Mouse (Mus musculus): ENCODE measurements around the gene Gmppa. TPM values are rescaled to one million over a fixed set of nuclear protein-coding genes. Genes with fewer than 3 reads are reported as not detected.

Gene Gmppa
- 78.8 TPM for polyA plus RNA-seq (2012; fragmentation: generic; extraction: Trizol)
- long read RNA-seq, experiment 1, transcript Gmppa-201 (13 exons, 1,539 nt), result major isoform, 14 of 39 reads
- long read RNA-seq, experiment 1, partial matches to known transcripts, result 11 of 39 reads
- long read RNA-seq, experiment 1, other reads (novel, unspliced or antisense), result 10 of 39 reads
- long read RNA-seq, experiment 2, transcript Gmppa-202 (14 exons, 1,692 nt), result minor isoform, 10 of 65 reads
- long read RNA-seq, experiment 2, transcript Gmppa-201 (13 exons, 1,539 nt), result major isoform, 22 of 65 reads
- long read RNA-seq, experiment 2, partial matches to known transcripts, result 14 of 65 reads
- long read RNA-seq, experiment 2, other reads (novel, unspliced or antisense), result 19 of 65 reads

DNA sequence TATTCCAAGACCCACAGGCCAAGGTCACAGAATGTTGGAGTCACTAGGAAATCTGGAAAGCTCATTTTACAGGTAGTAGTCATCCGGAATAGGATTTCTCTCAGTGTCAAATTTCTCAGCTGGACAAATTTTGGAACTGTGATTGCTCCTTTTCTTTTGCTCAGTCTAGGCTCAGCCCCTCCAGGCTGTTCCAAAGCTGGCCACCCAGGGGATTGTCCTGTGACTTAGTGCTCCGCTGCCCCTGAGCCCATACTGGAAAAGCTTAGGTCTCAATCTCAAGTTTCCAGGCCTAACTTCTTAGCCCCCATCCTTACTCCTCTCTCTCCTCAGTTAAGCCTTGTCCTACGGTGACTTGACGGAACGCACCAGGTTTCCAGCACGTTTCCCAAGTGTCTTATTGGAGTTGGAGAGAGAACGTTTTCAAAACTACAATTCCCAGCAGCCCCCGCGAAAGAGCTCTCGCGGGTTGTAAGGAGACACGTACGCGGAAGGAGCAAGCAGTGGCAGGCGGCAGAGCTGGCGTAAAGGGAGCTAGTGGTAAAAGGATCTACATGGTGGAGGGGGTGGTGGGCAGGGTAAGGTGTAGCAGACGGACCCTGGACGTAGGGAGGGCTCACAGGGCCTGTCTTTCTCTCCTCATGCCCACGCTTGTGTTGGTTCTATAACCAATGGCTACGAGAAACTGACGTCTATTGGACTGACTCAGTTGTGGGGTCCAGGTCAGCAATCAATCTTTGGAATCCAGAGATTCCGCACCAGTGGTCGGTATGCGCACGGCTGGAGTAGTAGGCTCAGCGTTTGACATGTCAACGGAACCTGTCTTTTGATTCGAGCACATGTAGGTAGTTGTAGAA is at the start of gene Gmppa:
Gmppa (plus strand) TSS at position 456 of the 854 bp plus-strand sequence.
- peak within 1 kb of the TSS; percentile 72 for H3ac ChIP-seq (ENCODE audit: control insufficient read depth, insufficient read length, low read depth)
- H3K4me3 ChIP-seq (ENCODE audit: insufficient read depth, poor library complexity, severe bottlenecking), result peak within 1 kb of the TSS; percentile 61
- TF ChIP-seq MYOG (IDR thresholded peaks at IDR 0.05; ENCODE audit: control insufficient read depth, extremely low read depth, insufficient read length) (no peak), CEBPB (IDR thresholded peaks at IDR 0.05; ENCODE audit: low read depth) (no peak), USF1 (IDR thresholded peaks at IDR 0.05; ENCODE audit: low read depth) (no peak), FOSL1 (IDR thresholded peaks at IDR 0.05; ENCODE audit: insufficient read depth, low read length, poor library complexity, severe bottlenecking) (no peak), MYOD1 (IDR thresholded peaks at IDR 0.05; ENCODE audit: control insufficient read depth, insufficient read length, low read depth) (no peak), MAX (IDR thresholded peaks at IDR 0.05) (no peak), CTCF (IDR thresholded peaks at IDR 0.05; ENCODE audit: control insufficient read depth, insufficient read depth, insufficient read length) (no peak)
- no peaks in the 10 kb centered on the region for H3K79me3 ChIP-seq (ENCODE audit: low read depth)
- no peaks in the 10 kb centered on the region for H3K79me2 ChIP-seq (ENCODE audit: control insufficient read depth, insufficient read depth)
- H3K36me3 ChIP-seq (ENCODE audit: control insufficient read depth, insufficient read depth), result no peaks in the 10 kb centered on the region
- no peaks in the 10 kb centered on the region for H3K27me3 ChIP-seq (ENCODE audit: control insufficient read depth, insufficient read depth, insufficient read length)

DNA sequence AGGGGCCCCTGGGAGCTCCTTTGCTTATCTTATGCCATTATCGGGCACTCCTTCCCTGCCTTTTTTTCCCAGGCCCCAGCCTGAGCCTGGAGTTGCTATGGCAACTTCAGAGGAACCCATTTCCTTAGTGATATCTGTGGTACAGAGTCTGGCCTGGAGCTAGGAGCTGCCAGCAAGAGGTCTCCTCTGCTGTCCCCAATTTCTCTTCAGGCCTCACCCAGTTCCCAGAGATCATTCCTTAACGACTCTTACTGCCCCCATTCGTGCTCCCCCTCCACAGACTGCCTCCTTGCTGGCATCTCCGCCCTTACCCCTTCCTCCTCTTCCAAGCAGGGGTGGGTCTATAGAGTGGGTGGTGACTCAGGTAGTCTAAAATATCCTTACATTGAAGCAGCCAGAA is 49.6 kb upstream of the Gmppa start:
- Histone ChIP-seq H3K79me2 (ENCODE audit: control insufficient read depth, insufficient read depth) (peaks cover 10% of the 10 kb centered on the region), H3K27me3 (ENCODE audit: control insufficient read depth, insufficient read depth, insufficient read length) (no peaks in the 10 kb centered on the region), H3ac (ENCODE audit: control insufficient read depth, insufficient read length, low read depth) (no peak overlapping the region), H3K4me3 (ENCODE audit: insufficient read depth, poor library complexity, severe bottlenecking) (no peak overlapping the region), H3K36me3 (ENCODE audit: control insufficient read depth, insufficient read depth) (peaks cover 39% of the 10 kb centered on the region), H3K79me3 (ENCODE audit: low read depth) (peaks cover 3% of the 10 kb centered on the region)
- TF ChIP-seq MAX (IDR thresholded peaks at IDR 0.05) (no peak), FOSL1 (IDR thresholded peaks at IDR 0.05; ENCODE audit: insufficient read depth, low read length, poor library complexity, severe bottlenecking) (no peak)

DNA sequence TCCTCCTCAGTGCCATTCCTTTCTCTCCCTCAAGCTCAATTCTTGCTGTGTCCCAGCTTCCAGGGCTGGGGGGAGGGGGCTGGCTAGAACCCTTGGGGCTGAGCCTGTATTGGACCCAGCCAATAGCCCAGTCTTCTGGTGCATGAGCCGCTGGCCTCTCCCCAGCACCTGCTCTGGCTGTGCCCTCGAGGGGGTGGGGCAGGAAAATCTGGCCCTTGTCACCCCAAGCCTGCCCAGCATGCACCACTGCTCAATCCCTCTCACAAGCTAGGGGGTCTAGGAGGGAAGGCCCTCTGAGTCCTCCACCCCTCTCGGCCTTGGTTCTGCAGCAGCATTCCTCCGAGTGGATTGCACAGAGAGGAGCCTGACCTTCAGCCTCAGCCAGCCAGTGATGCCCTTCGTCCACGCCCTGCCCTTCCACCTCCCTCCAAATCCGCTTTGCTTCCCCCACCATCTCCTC is 48.2 kb upstream of the Gmppa start:
- Histone ChIP-seq H3K4me3 (ENCODE audit: insufficient read depth, poor library complexity, severe bottlenecking) (no peak overlapping the region), H3K27me3 (ENCODE audit: control insufficient read depth, insufficient read depth, insufficient read length) (no peaks in the 10 kb centered on the region), H3ac (ENCODE audit: control insufficient read depth, insufficient read length, low read depth) (no peak overlapping the region), H3K79me3 (ENCODE audit: low read depth) (peaks cover 3% of the 10 kb centered on the region), H3K79me2 (ENCODE audit: control insufficient read depth, insufficient read depth) (peaks cover 10% of the 10 kb centered on the region), H3K36me3 (ENCODE audit: control insufficient read depth, insufficient read depth) (peaks cover 42% of the 10 kb centered on the region)
- TF ChIP-seq MAX (IDR thresholded peaks at IDR 0.05) (no peak), CEBPB (IDR thresholded peaks at IDR 0.05; ENCODE audit: low read depth) (no peak), MYOD1 (IDR thresholded peaks at IDR 0.05; ENCODE audit: control insufficient read depth, insufficient read length, low read depth) (no peak), FOSL1 (IDR thresholded peaks at IDR 0.05; ENCODE audit: insufficient read depth, low read length, poor library complexity, severe bottlenecking) (no peak), USF1 (IDR thresholded peaks at IDR 0.05; ENCODE audit: low read depth) (no peak), CTCF (IDR thresholded peaks at IDR 0.05; ENCODE audit: control insufficient read depth, insufficient read depth, insufficient read length) (no peak), MYOG (IDR thresholded peaks at IDR 0.05; ENCODE audit: control insufficient read depth, extremely low read depth, insufficient read length) (no peak)

DNA sequence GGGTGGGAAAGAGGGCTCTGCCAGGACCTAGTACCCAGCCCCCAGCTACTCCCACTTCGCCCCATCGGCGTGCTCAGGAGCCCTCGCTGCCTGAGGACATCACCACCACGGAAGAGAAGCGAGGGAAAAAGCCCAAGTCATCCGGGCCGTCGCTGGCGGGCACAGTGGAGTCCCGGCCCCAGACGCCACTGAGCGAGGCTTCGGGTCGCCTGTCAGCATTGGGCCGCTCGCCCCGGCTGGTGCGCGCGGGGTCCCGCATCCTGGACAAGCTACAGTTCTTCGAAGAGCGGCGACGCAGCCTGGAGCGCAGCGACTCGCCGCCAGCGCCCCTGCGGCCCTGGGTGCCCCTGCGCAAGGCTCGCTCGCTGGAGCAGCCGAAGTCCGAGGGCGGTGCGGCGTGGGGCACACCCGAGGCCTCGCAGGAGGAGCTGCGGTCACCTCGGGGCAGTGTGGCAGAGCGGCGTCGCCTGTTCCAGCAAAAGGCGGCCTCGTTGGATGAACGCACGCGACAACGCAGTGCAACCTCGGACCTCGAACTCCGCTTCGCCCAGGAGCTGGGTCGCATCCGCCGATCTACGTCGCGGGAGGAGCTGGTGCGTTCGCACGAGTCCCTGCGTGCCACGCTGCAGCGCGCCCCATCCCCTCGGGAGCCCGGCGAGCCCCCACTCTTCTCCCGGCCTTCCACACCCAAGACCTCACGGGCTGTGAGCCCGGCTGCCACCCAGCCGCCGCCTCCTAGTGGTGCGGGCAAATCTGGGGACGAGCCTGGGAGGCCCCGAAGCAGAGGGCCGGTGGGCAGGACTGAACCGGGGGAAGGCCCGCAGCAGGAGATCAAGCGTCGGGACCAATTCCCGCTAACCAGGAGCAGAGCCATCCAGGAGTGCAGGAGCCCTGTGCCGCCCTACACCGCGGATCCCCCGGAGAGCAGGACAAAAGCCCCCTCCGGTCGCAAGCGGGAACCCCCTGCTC is 47.5 kb upstream of the Gmppa start:
- no peaks in the 10 kb centered on the region for H3K27me3 ChIP-seq (ENCODE audit: control insufficient read depth, insufficient read depth, insufficient read length)
- no peak overlapping the region for H3K4me3 ChIP-seq (ENCODE audit: insufficient read depth, poor library complexity, severe bottlenecking)
- no peak overlapping the region for H3ac ChIP-seq (ENCODE audit: control insufficient read depth, insufficient read length, low read depth)
- TF ChIP-seq FOSL1 (IDR thresholded peaks at IDR 0.05; ENCODE audit: insufficient read depth, low read length, poor library complexity, severe bottlenecking) (no peak), MYOD1 (IDR thresholded peaks at IDR 0.05; ENCODE audit: control insufficient read depth, insufficient read length, low read depth) (no peak), USF1 (IDR thresholded peaks at IDR 0.05; ENCODE audit: low read depth) (no peak), MAX (IDR thresholded peaks at IDR 0.05) (no peak), CTCF (IDR thresholded peaks at IDR 0.05; ENCODE audit: control insufficient read depth, insufficient read depth, insufficient read length) (no peak), CEBPB (IDR thresholded peaks at IDR 0.05; ENCODE audit: low read depth) (no peak), MYOG (IDR thresholded peaks at IDR 0.05; ENCODE audit: control insufficient read depth, extremely low read depth, insufficient read length) (no peak)
- H3K79me3 ChIP-seq (ENCODE audit: low read depth), result peaks cover 3% of the 10 kb centered on the region
- H3K36me3 ChIP-seq (ENCODE audit: control insufficient read depth, insufficient read depth), result peaks cover 42% of the 10 kb centered on the region
- peaks cover 6% of the 10 kb centered on the region for H3K79me2 ChIP-seq (ENCODE audit: control insufficient read depth, insufficient read depth)

DNA sequence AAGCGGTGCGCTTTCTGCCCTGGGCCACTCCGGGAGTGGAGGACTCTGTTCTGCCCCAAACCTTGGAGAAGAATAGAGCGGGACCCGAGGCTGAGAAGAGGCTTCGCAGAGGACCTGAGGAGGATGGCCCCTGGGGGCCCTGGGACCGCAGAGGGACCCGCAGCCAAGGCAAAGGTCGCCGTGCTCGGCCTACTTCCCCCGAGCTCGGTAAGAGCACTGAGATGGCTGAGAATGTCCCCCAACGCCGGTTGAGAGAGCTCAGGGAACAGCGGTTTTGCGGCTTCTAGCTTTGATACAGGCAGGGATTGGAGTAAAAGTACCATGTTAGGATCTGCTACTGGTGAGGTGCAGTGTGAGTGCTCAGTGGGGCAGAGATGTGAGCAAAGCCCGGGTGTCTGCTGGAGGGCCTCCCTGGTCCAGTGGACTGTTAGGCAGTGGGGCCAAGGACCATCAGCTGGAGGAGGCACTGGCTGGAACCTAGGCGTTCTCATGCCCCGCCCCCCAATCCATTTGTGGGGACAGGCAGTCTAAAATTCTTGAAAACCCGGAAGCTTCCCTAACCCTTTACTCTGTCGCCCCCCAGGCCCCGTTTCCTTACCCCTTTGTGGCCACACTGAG is 46.7 kb upstream of the Gmppa start:
- no peaks in the 10 kb centered on the region for H3K27me3 ChIP-seq (ENCODE audit: control insufficient read depth, insufficient read depth, insufficient read length)
- no peak for TF ChIP-seq CTCF (IDR thresholded peaks at IDR 0.05; ENCODE audit: control insufficient read depth, insufficient read depth, insufficient read length)
- TF ChIP-seq FOSL1 (IDR thresholded peaks at IDR 0.05; ENCODE audit: insufficient read depth, low read length, poor library complexity, severe bottlenecking), result no peak
- TF ChIP-seq MYOD1 (IDR thresholded peaks at IDR 0.05; ENCODE audit: control insufficient read depth, insufficient read length, low read depth), result no peak
- TF ChIP-seq MYOG (IDR thresholded peaks at IDR 0.05; ENCODE audit: control insufficient read depth, extremely low read depth, insufficient read length), result no peak
- TF ChIP-seq MAX (IDR thresholded peaks at IDR 0.05), result no peak
- no peak for TF ChIP-seq USF1 (IDR thresholded peaks at IDR 0.05; ENCODE audit: low read depth)
- TF ChIP-seq CEBPB (IDR thresholded peaks at IDR 0.05; ENCODE audit: low read depth), result no peak
- H3K36me3 ChIP-seq (ENCODE audit: control insufficient read depth, insufficient read depth), result peaks cover 40% of the 10 kb centered on the region
- peaks cover 9% of the 10 kb centered on the region for H3K79me2 ChIP-seq (ENCODE audit: control insufficient read depth, insufficient read depth)
- no peak overlapping the region for H3K4me3 ChIP-seq (ENCODE audit: insufficient read depth, poor library complexity, severe bottlenecking)
- H3K79me3 ChIP-seq (ENCODE audit: low read depth), result peaks cover 2% of the 10 kb centered on the region
- H3ac ChIP-seq (ENCODE audit: control insufficient read depth, insufficient read length, low read depth), result no peak overlapping the region

Data from C2C12 (cell line).